Mouse (Mus musculus) embryonic fibroblast, embryonic 13.5 days (primary cell): ENCODE results near the gene Cygb.

Experiments
- CTCF ChIP-seq: IDR thresholded peaks from 2 replicates; pipeline ENCODE4 v1.5.1; 2011; ENCODE audit warnings: mild to moderate bottlenecking, control low read depth, low read length, moderate library complexity, borderline replicate concordance; ENCODE audit not compliant: insufficient read depth
- POLR2A ChIP-seq: IDR thresholded peaks from 2 replicates; pipeline ENCODE4 v1.6.1; 2011; ENCODE audit warnings: low read depth, mild to moderate bottlenecking, control low read depth, low read length, moderate library complexity

- TF ChIP-seq CTCF (no peak), POLR2A (no peak)
These were observed 12.9 kb downstream of the Cygb start for GRCm38 (mm10) chr11:116641168-116641567.
